Mouse (Mus musculus) stomach, embryonic 15.5 days (tissue): ENCODE data around the gene Clstn2. TPM values are rescaled to one million over a fixed set of nuclear protein-coding genes. Genes with fewer than 3 reads are reported as not detected.

Experiments
- ATAC-seq: fragments of 200-750 bp; cut with Nextera tagmentation; 2 replicates; pipeline ENCODE4 v1.8.0; 2017; ENCODE audit warnings: low read depth, moderate number of reproducible peaks, moderate TSS enrichment; ENCODE audit not compliant: insufficient read depth, low FRiP score
- H3K27ac ChIP-seq: fragments of 300-500 bp; sonication (generic); 2 replicates; pipeline ENCODE4 v1.5.1; 2015; ENCODE audit warnings: mild to moderate bottlenecking, inconsistent platforms
- H3K27me3 ChIP-seq: fragments of 300-500 bp; sonication (generic); replicated peaks from 2 replicates; pipeline ENCODE4 v1.6.1; 2015; ENCODE audit warnings: inconsistent platforms
- H3K36me3 ChIP-seq: fragments of 300-500 bp; sonication (generic); 2 replicates; pipeline ENCODE4 v1.6.1; 2015; ENCODE audit warnings: inconsistent platforms
- H3K4me1 ChIP-seq: fragments of 300-500 bp; sonication (generic); 2 replicates; pipeline ENCODE4 v1.6.1; 2015; ENCODE audit warnings: inconsistent platforms
- H3K4me2 ChIP-seq: fragments of 300-500 bp; sonication (generic); 2 replicates; pipeline ENCODE4 v1.6.1; 2015; ENCODE audit warnings: mild to moderate bottlenecking, inconsistent platforms
- H3K4me3 ChIP-seq: fragments of 300-500 bp; sonication (generic); replicated peaks from 2 replicates; pipeline ENCODE4 v1.5.1; 2015; ENCODE audit warnings: inconsistent platforms
- H3K9ac ChIP-seq: fragments of 300-500 bp; sonication (generic); 2 replicates; pipeline ENCODE4 v1.6.1; 2015; ENCODE audit warnings: inconsistent platforms
- H3K9me3 ChIP-seq: fragments of 300-500 bp; sonication (generic); 2 replicates; pipeline ENCODE4 v1.6.1; 2016; ENCODE audit warnings: inconsistent platforms
- WGBS: fragments of 180-500 bp; shearing (Covaris S2); methylation state at CpG from one replicate; pipeline ENCODE4 v1.1.7; 2015; 5-methylcytosine and 5-hydroxymethylcytosine counted together
- polyA plus RNA-seq: library from polyadenylated mRNA; unstranded; fragments of >200 nt; fragmentation: Nextera tagmentation; extraction: Ambion mirVana; gene quantifications from 2 replicates; pipeline ENCODE4 v1.2.1, GENCODE M21; 2015

Clstn2 gene
- polyA plus RNA-seq, 1 experiment from 2014 or later, result 0.83 TPM

- Histone ChIP-seq H3K36me3 (no peaks in the 10 kb centered on the region), H3K9me3 (no peaks in the 10 kb centered on the region), H3K27me3 (no peaks in the 10 kb centered on the region), H3K4me3 (no peak overlapping the region), H3K4me1 (0 out of 2 replicates have a peak, but pooled peaks cover 3% of the 10 kb centered on the region), H3K27ac (no peak overlapping the region), H3K9ac (no peak overlapping the region), H3K4me2 (no peak overlapping the region)
- WGBS, result 56% methylated on average over 5 of the region's 5 CpGs
- ATAC-seq, result no peak
Observed at GRCm38 (mm10) chr9:97602476-97602875, 430.5 kb downstream of the Clstn2 start.

GRCm38 (mm10) chr9:97599006-97599405 lies 434.0 kb downstream of the Clstn2 start:
- no peaks in the 10 kb centered on the region for H3K36me3 ChIP-seq
- 0 out of 2 replicates have a peak, but pooled peaks cover 3% of the 10 kb centered on the region for H3K4me1 ChIP-seq
- H3K9me3 ChIP-seq, result no peaks in the 10 kb centered on the region
- no peak for ATAC-seq
- H3K4me3 ChIP-seq, result no peak overlapping the region
- H3K27ac ChIP-seq, result no peak overlapping the region
- H3K27me3 ChIP-seq, result no peaks in the 10 kb centered on the region
- 94% methylated on average over 3 of the region's 3 CpGs for WGBS
- H3K9ac ChIP-seq, result no peak overlapping the region
- no peak overlapping the region for H3K4me2 ChIP-seq

DNA sequence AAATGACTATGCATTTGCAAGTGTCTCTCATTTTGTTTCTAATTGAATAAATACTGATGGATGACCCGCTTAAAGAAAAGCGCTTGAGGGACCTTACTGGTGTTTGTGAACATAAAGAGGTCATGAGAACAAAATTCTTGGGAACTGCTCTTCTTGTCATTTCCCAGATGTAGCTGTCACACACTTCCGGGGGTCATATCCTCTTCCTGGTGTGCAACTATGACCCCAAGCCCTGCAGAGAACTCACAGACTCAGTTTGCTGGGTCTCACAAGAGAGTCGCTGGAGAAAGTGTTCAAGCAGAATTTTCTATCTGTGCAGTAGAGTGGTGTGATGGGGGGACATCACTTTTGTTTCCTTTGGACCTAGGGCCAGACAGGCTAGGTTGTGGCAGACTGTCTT lies 442.3 kb downstream of the Clstn2 start:
- no peaks in the 10 kb centered on the region for H3K27me3 ChIP-seq
- no peak overlapping the region for H3K4me2 ChIP-seq
- H3K4me1 ChIP-seq, result no peaks in the 10 kb centered on the region
- H3K9ac ChIP-seq, result no peak overlapping the region
- no peaks in the 10 kb centered on the region for H3K9me3 ChIP-seq
- no peaks in the 10 kb centered on the region for H3K36me3 ChIP-seq
- no peak overlapping the region for H3K27ac ChIP-seq
- ATAC-seq, result no peak
- WGBS, result 58% methylated on average over 4 of the region's 4 CpGs
- H3K4me3 ChIP-seq, result no peak overlapping the region

GRCm38 (mm10) chr9:97570881-97571280 lies 462.1 kb downstream of the Clstn2 start:
- Histone ChIP-seq H3K27ac (no peak overlapping the region), H3K36me3 (no peaks in the 10 kb centered on the region), H3K9me3 (no peaks in the 10 kb centered on the region), H3K27me3 (no peaks in the 10 kb centered on the region), H3K4me3 (no peak overlapping the region), H3K4me2 (no peak overlapping the region), H3K4me1 (no peaks in the 10 kb centered on the region), H3K9ac (no peak overlapping the region)
- WGBS, result 37% methylated on average over 7 of the region's 7 CpGs
- no peak for ATAC-seq

DNA sequence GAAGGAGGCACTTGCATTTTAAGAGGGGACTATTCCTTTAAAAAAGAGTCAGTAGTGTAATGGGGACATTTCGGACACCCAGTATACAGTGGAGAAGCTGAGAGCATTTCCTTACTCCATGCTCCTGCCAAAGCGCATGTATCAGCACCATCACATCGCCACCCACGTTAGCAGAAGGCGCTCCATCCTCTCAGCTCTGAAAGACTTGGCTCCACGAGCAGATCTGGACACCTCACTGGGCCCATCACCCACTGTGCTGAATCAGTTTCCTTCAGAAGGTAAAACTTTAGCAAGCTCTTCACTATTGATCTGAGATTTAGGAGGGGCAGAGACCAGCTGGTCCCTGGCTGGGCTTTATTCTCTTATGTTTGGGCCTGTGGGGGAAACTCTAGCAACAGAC lies 469.9 kb downstream of the Clstn2 start:
- H3K4me2 ChIP-seq, result no peak overlapping the region
- no peaks in the 10 kb centered on the region for H3K9me3 ChIP-seq
- H3K27me3 ChIP-seq, result no peaks in the 10 kb centered on the region
- no peaks in the 10 kb centered on the region for H3K4me1 ChIP-seq
- no peaks in the 10 kb centered on the region for H3K36me3 ChIP-seq
- H3K27ac ChIP-seq, result no peak overlapping the region
- WGBS, result 84% methylated on average over 6 of the region's 6 CpGs
- no peak overlapping the region for H3K4me3 ChIP-seq
- no peak overlapping the region for H3K9ac ChIP-seq
- no peak for ATAC-seq

DNA sequence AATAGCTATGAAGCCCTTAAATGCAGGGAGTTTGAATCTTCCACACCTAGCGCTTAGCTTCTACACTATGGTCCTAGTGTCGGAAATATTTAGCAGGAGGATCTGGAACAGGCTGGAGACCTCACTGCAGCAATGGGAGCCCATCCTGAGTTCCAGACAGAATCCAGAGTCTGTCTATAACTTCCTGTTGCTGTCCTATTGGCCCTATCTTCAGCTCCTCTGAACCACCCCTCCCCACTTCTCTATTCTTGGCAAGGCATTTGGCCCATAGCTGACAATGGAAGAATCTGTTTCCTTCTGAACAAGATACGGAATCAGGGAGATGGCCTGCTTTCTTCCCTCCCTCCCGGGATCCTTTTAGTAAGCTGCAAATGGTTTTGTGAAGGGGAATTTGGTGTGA lies 488.6 kb downstream of the Clstn2 start:
- H3K27me3 ChIP-seq, result no peaks in the 10 kb centered on the region
- no peaks in the 10 kb centered on the region for H3K4me1 ChIP-seq
- ATAC-seq, result no peak
- no peak overlapping the region for H3K9ac ChIP-seq
- no peak overlapping the region for H3K27ac ChIP-seq
- no peak overlapping the region for H3K4me2 ChIP-seq
- 80% methylated on average over 4 of the region's 4 CpGs for WGBS
- H3K9me3 ChIP-seq, result no peaks in the 10 kb centered on the region
- no peak overlapping the region for H3K4me3 ChIP-seq
- no peaks in the 10 kb centered on the region for H3K36me3 ChIP-seq

DNA sequence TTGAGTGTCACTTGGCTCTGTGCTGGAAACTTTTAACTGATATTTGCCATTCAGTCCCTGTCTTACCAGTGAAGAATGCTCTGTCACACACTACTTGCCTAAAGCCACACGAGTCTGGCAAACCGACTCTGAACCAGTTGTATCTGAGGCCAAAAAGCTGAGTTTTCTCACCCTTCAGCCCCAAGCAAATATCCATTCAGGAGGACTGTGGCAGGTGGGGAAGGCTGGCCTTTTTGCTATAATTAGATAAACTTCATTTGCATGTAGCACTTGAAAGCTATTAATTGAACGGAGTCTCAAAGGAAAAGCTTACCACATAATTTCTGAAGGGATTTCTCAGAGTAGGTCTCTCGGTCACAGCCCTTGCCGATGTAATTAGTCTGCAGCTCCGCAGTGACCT lies 491.6 kb downstream of the Clstn2 start:
- Histone ChIP-seq H3K4me1 (no peaks in the 10 kb centered on the region), H3K9me3 (no peaks in the 10 kb centered on the region), H3K27me3 (no peaks in the 10 kb centered on the region), H3K27ac (no peak overlapping the region), H3K4me2 (no peak overlapping the region), H3K36me3 (no peaks in the 10 kb centered on the region), H3K4me3 (no peak overlapping the region), H3K9ac (no peak overlapping the region)
- WGBS, result 85% methylated on average over 6 of the region's 6 CpGs
- no peak for ATAC-seq

- no peaks in the 10 kb centered on the region for H3K36me3 ChIP-seq
- ATAC-seq, result no peak
- H3K27ac ChIP-seq, result no peak overlapping the region
- WGBS, result 65% methylated on average over 8 of the region's 8 CpGs
- no peaks in the 10 kb centered on the region for H3K9me3 ChIP-seq
- H3K4me2 ChIP-seq, result no peak overlapping the region
- H3K4me3 ChIP-seq, result no peak overlapping the region
- no peaks in the 10 kb centered on the region for H3K4me1 ChIP-seq
- H3K27me3 ChIP-seq, result no peaks in the 10 kb centered on the region
- H3K9ac ChIP-seq, result no peak overlapping the region
Observed at GRCm38 (mm10) chr9:97538075-97538779, 494.8 kb downstream of the Clstn2 start.

DNA sequence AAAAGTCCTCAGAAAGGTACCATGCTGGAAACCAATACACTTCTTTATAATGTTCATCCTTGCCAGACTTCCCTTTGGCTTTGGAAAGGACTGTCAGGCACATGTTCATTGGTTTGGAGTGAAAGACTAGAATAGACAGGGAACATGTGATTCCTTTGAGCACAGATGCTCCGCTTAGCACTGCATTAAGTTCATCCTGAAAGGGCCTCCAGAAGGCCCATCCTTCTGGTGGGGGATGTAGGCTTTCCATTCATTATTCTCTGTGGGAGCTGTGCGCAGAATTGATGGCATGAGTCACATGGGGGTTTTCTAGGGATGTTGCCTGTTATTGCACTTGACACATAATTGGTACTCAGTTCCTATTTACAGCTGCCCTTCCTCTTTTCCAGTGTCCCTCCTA lies 498.8 kb downstream of the Clstn2 start:
- 94% methylated on average over 2 of the region's 2 CpGs for WGBS
- Histone ChIP-seq H3K4me2 (no peak overlapping the region), H3K36me3 (no peaks in the 10 kb centered on the region), H3K9ac (no peak overlapping the region), H3K27ac (no peak overlapping the region), H3K4me3 (no peak overlapping the region), H3K9me3 (no peaks in the 10 kb centered on the region), H3K4me1 (no peaks in the 10 kb centered on the region), H3K27me3 (no peaks in the 10 kb centered on the region)
- ATAC-seq, result no peak

DNA sequence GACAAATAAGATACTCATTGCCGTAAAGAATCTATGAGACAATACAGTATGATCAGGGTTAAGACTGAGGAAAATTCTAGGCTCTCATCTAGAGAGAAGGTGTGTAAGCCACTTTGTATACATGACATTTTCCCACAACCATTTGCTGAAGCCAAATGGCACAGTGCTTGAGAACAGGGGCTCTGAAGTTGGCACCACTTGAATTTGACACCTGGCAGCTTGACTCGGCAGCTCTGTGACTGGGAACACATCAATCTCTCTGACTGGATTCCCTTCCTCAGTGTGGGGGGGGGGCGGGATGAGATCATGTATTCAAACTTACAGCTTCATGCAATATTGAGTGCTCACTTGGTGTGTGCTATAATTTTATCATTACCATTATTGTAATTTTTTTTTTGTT lies 499.7 kb downstream of the Clstn2 start:
- 63% methylated on average over 3 of the region's 3 CpGs for WGBS
- H3K27ac ChIP-seq, result no peak overlapping the region
- no peak for ATAC-seq

GRCm38 (mm10) chr9:97532536-97532935 lies 500.4 kb downstream of the Clstn2 start:
- no peak overlapping the region for H3K9ac ChIP-seq
- no peaks in the 10 kb centered on the region for H3K27me3 ChIP-seq
- no peak overlapping the region for H3K4me3 ChIP-seq
- no peaks in the 10 kb centered on the region for H3K36me3 ChIP-seq
- no peak for ATAC-seq
- no peak overlapping the region for H3K27ac ChIP-seq
- 86% methylated on average over 13 of the region's 13 CpGs for WGBS
- H3K4me1 ChIP-seq, result no peaks in the 10 kb centered on the region
- no peak overlapping the region for H3K4me2 ChIP-seq
- no peaks in the 10 kb centered on the region for H3K9me3 ChIP-seq

More for the DNA sequence above, 499.7 kb downstream of the Clstn2 start:
- Histone ChIP-seq H3K27me3 (no peaks in the 10 kb centered on the region), H3K4me3 (no peak overlapping the region), H3K36me3 (no peaks in the 10 kb centered on the region), H3K4me2 (no peak overlapping the region), H3K9me3 (no peaks in the 10 kb centered on the region), H3K4me1 (no peaks in the 10 kb centered on the region), H3K9ac (no peak overlapping the region)

GRCm38 (mm10) chr9:97527926-97528325 lies 505.1 kb downstream of the Clstn2 start:
- no peaks in the 10 kb centered on the region for H3K9me3 ChIP-seq
- no peak overlapping the region for H3K4me3 ChIP-seq
- ATAC-seq, result no peak
- H3K27ac ChIP-seq, result no peak overlapping the region
- no peaks in the 10 kb centered on the region for H3K36me3 ChIP-seq
- no peaks in the 10 kb centered on the region for H3K4me1 ChIP-seq
- H3K9ac ChIP-seq, result no peak overlapping the region
- H3K27me3 ChIP-seq, result no peaks in the 10 kb centered on the region
- WGBS, result 89% methylated on average over 1 of the region's 1 CpGs
- no peak overlapping the region for H3K4me2 ChIP-seq

GRCm38 (mm10) chr9:97527276-97527675 lies 505.7 kb downstream of the Clstn2 start:
- ATAC-seq, result no peak
- H3K27ac ChIP-seq, result no peak overlapping the region
- H3K27me3 ChIP-seq, result no peaks in the 10 kb centered on the region
- no peak overlapping the region for H3K9ac ChIP-seq
- WGBS, result 59% methylated on average over 1 of the region's 1 CpGs
- H3K4me2 ChIP-seq, result no peak overlapping the region
- H3K4me1 ChIP-seq, result no peaks in the 10 kb centered on the region
- no peaks in the 10 kb centered on the region for H3K9me3 ChIP-seq
- no peak overlapping the region for H3K4me3 ChIP-seq
- no peaks in the 10 kb centered on the region for H3K36me3 ChIP-seq
